Comparison of ENCODE assay signal across 22 mouse cellular contexts in the genomic region with DNA sequence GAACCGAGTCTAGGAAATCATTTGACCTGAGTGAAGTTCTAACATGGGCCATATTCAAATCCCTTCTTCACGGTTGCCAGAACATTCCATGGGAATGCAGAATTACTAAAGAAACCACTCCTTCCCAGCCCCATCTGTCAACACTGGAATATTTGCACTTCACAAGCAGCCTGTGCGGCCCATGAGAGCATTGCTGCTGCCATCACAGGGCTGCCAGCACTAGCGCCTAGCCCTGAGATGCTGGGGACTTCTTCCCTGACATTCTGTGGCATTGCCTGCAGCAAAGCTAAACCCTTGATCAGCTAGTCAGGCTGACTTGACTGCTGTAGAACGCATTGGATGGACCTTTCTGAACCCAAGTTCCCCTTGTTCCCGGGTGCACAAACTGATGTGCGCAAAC.
DNase-seq lines count a peak whose midpoint lies in the region; ATAC-seq and TF ChIP-seq lines count a peak whose summit lies in the region.
"Had no signal": no experiment of that assay in that cellular context is flagged by ENCODE, and none has a peak within 500 bp of the region (broad histone marks: within the 10 kb centered on the region; RNA-seq: fewer than 3 reads in every experiment).

No protein-coding gene starts in this region.

- H3K27me3 ChIP-seq in midbrain, embryonic 14.5 days (ENCODE audit: control insufficient read depth, insufficient read depth, low read length), result no peaks in the 10 kb centered on the region
- no peaks in the 10 kb centered on the region for H3K27me3 ChIP-seq in midbrain, embryonic 15.5 days (replicated peaks)
- H3K27me3 ChIP-seq: CH12.LX; embryonic facial prominence, embryonic 12.5 days; forebrain, embryonic 15.5 days; heart, embryonic 15.5 days; Patski had no signal

- no peaks in the 10 kb centered on the region for H3K4me1 ChIP-seq in midbrain, embryonic 14.5 days (ENCODE audit: control insufficient read depth, insufficient read depth, low read length)
- 0 out of 2 replicates have a peak, but pooled peaks cover 2% of the 10 kb centered on the region for H3K4me1 ChIP-seq in midbrain, embryonic 15.5 days
- H3K4me1 ChIP-seq: embryonic facial prominence, embryonic 12.5 days; hindbrain, embryonic 10.5 days had no signal

- H3K9me3 ChIP-seq in midbrain, embryonic 14.5 days (ENCODE audit: control insufficient read depth, low read length), result no peaks in the 10 kb centered on the region
- H3K9me3 ChIP-seq in midbrain, embryonic 15.5 days, result no peaks in the 10 kb centered on the region
- H3K9me3 ChIP-seq: embryonic facial prominence, embryonic 12.5 days; forebrain, embryonic 15.5 days; heart, embryonic 15.5 days; hindbrain, embryonic 10.5 days had no signal

- DNase-seq in layer of hippocampus, adult 2 months (ENCODE audit: low spot score in 2 of 2), result no peak
- DNase-seq in layer of hippocampus, adult 18-20 months (ENCODE audit: low spot score in 2 of 2), result no peak
- DNase-seq in midbrain, embryonic 14.5 days, result peak; percentile 41
- peak; percentile 38 for DNase-seq in lung, postnatal 14 days
- DNase-seq in right cerebral cortex, postnatal 25 days, result no peak
- DNase-seq in gastrocnemius, adult 8-10 months (ENCODE audit: low spot score in 2 of 2), result no peak
- DNase-seq: adrenal gland, postnatal 25 days; cerebellum, adult 8-10 months; cerebellum, postnatal 14 days; gastrocnemius, postnatal 10 days; heart, adult 2 months; heart, postnatal 14 days had no signal

- no peaks in the 10 kb centered on the region for H3K36me3 ChIP-seq in midbrain, embryonic 14.5 days (ENCODE audit: control insufficient read depth, insufficient read depth, low read length)
- H3K36me3 ChIP-seq in midbrain, embryonic 15.5 days (replicated peaks), result no peaks in the 10 kb centered on the region
- H3K36me3 ChIP-seq: embryonic facial prominence, embryonic 12.5 days; forebrain, embryonic 15.5 days; heart, embryonic 15.5 days; hindbrain, embryonic 10.5 days had no signal

- H3K27ac ChIP-seq in layer of hippocampus, adult 2 months, result 0 out of 2 replicates have a peak overlapping the region, but pooled peaks have one; percentile 10
- H3K27ac ChIP-seq in midbrain, embryonic 14.5 days (replicated peaks; ENCODE audit: low read depth, low read length), result no peak overlapping the region
- H3K27ac ChIP-seq in midbrain, embryonic 15.5 days, result no peak overlapping the region
- H3K27ac ChIP-seq: embryonic facial prominence, embryonic 12.5 days; forebrain, embryonic 15.5 days; heart, adult 2 months; heart, embryonic 15.5 days; hindbrain, embryonic 10.5 days had no signal

- no peak overlapping the region for H3K4me3 ChIP-seq in layer of hippocampus, adult 2 months
- H3K4me3 ChIP-seq in midbrain, embryonic 14.5 days (replicated peaks; ENCODE audit: low read depth, low read length), result no peak overlapping the region
- H3K4me3 ChIP-seq in midbrain, embryonic 15.5 days, result no peak overlapping the region
- H3K4me3 ChIP-seq: embryonic facial prominence, embryonic 12.5 days; forebrain, embryonic 15.5 days; heart, adult 2 months; heart, embryonic 15.5 days; hindbrain, embryonic 10.5 days had no signal

- no peak for TF ChIP-seq CTCF in layer of hippocampus, adult 2 months (conservative IDR thresholded peaks at IDR 0.05)

- 68% methylated on average over 7 of the region's 7 CpGs for WGBS in midbrain, embryonic 14.5 days
- 66% methylated on average over 7 of the region's 7 CpGs for WGBS in midbrain, embryonic 15.5 days

- ATAC-seq in midbrain, embryonic 14.5 days (ENCODE audit: low FRiP score, low TSS enrichment), result no peak
- no peak for ATAC-seq in midbrain, embryonic 15.5 days (replicated peaks)
- ATAC-seq: activated CD4-positive, CD25-positive, alpha-beta regulatory T cell, adult 4 months; forebrain, embryonic 15.5 days; hindbrain, embryonic 16.5 days; Patski had no signal

- no peak overlapping the region for H3K9ac ChIP-seq in midbrain, embryonic 14.5 days (replicated peaks; ENCODE audit: low read length)
- H3K9ac ChIP-seq in midbrain, embryonic 15.5 days, result no peak overlapping the region
- H3K9ac ChIP-seq: embryonic facial prominence, embryonic 12.5 days; forebrain, embryonic 15.5 days; heart, embryonic 15.5 days had no signal

- H3K4me2 ChIP-seq in midbrain, embryonic 14.5 days (ENCODE audit: low read length), result no peak overlapping the region
- H3K4me2 ChIP-seq in midbrain, embryonic 15.5 days, result no peak overlapping the region
- H3K4me2 ChIP-seq: embryonic facial prominence, embryonic 12.5 days; forebrain, embryonic 15.5 days; heart, embryonic 11.5 days; heart, embryonic 15.5 days had no signal

Comparison
In these comparisons a context has a peak if more than half of its experiments do, and no peak if none do; other contexts are left out.
1. DNase-seq: peak in midbrain, embryonic 14.5 days (single experiment) and lung, postnatal 14 days (single experiment); none in layer of hippocampus, adult 2 months (0 of 2), layer of hippocampus, adult 18-20 months (0 of 2), right cerebral cortex, postnatal 25 days (single experiment) and gastrocnemius, adult 8-10 months (0 of 2).